Mouse (Mus musculus) mature B cell (primary cell): ENCODE measurements around the gene Hsd3b2.
"Not testable (repeated sequence)": the region's sequence is repeated elsewhere in the genome, so short reads cannot be mapped to it uniquely, and the experiment has no call there.

ENCODE experiments used
- in situ Hi-C: fragments of 300-500 bp; cut with MboI; formaldehyde crosslinking; loops from 2 replicates; pipeline ENCODE4 v1.14.3; 2019

The Hsd3b2 gene

GRCm38 (mm10) chr3:98724376-98724775, at the start of gene Hsd3b2:
Hsd3b2 (minus strand) TSS chr3:98724543.
- in situ Hi-C loops = no loop called here

- in situ Hi-C loops = no loop called here
Measured at GRCm38 (mm10) chr3:98764155-98764554, 39.8 kb upstream of the Hsd3b2 start.

- in situ Hi-C loops = no loop called here
Measured at GRCm38 (mm10) chr3:98756836-98757235, 32.5 kb upstream of the Hsd3b2 start.

- in situ Hi-C loops = no loop called here
Measured at GRCm38 (mm10) chr3:98752171-98752570, 27.8 kb upstream of the Hsd3b2 start.

GRCm38 (mm10) chr3:98741043-98741442, 16.7 kb upstream of the Hsd3b2 start:
- in situ Hi-C loops = not testable (repeated sequence)

- in situ Hi-C loops = no loop called here
Measured at GRCm38 (mm10) chr3:98734340-98734739, 10.0 kb upstream of the Hsd3b2 start.

- in situ Hi-C loops = no loop called here
Measured at GRCm38 (mm10) chr3:98733724-98734123, 9.4 kb upstream of the Hsd3b2 start.

GRCm38 (mm10) chr3:98726281-98726680, 1.9 kb upstream of the Hsd3b2 start:
- in situ Hi-C loops = no loop called here

- in situ Hi-C loops = no loop called here
Measured at GRCm38 (mm10) chr3:98720740-98721139, 3.6 kb downstream of the Hsd3b2 start.

- in situ Hi-C loops = no loop called here
Measured at GRCm38 (mm10) chr3:98682401-98682800, 41.9 kb downstream of the Hsd3b2 start.

GRCm38 (mm10) chr3:98680786-98681185, 43.6 kb downstream of the Hsd3b2 start:
- in situ Hi-C loops = no loop called here
